Mouse (Mus musculus) kidney, adult 2 months (tissue): ENCODE results near the gene Ppp1r3c. TPM values are rescaled to one million over a fixed set of nuclear protein-coding genes. Genes with fewer than 3 reads are reported as not detected.
"Not testable (repeated sequence)": the region's sequence is repeated elsewhere in the genome, so short reads cannot be mapped to it uniquely, and the experiment has no call there.

Experiments used
- DNase-seq: peaks from one replicate; pipeline ENCODE4 v3.0.0; 2021
- H3K27ac ChIP-seq: fragments of 200-500 bp; 2 replicates; pipeline ENCODE4 v1.5.1; 2012; ENCODE audit warnings: low read depth, low read length, control low read depth, inconsistent platforms; ENCODE audit not compliant: insufficient read depth
- H3K27me3 ChIP-seq: fragments of 200-500 bp; replicated peaks from 2 replicates; pipeline ENCODE4 v1.6.1; 2012; ENCODE audit warnings: mild to moderate bottlenecking, moderate library complexity, low read length, inconsistent platforms; ENCODE audit not compliant: control insufficient read depth, insufficient read depth
- H3K36me3 ChIP-seq: fragments of 200-500 bp; 2 replicates; pipeline ENCODE4 v1.6.1; 2012; ENCODE audit warnings: mild to moderate bottlenecking, moderate library complexity, low read length, inconsistent platforms; ENCODE audit not compliant: control insufficient read depth, insufficient read depth
- H3K4me1 ChIP-seq: fragments of 200-500 bp; 2 replicates; pipeline ENCODE4 v1.6.1; 2011; ENCODE audit warnings: low read length; ENCODE audit not compliant: control insufficient read depth, insufficient read depth
- H3K4me3 ChIP-seq: fragments of 200-500 bp; 2 replicates; pipeline ENCODE4 v1.5.1; 2011; ENCODE audit warnings: mild to moderate bottlenecking, low read depth, low read length, control low read depth; ENCODE audit not compliant: insufficient read depth
- CTCF ChIP-seq: fragments of 200-500 bp; conservative IDR thresholded peaks from 2 replicates; pipeline ENCODE4 v1.5.1; 2011; ENCODE audit warnings: low read depth, mild to moderate bottlenecking, control low read depth, low read length, moderate library complexity, mixed read lengths; ENCODE audit not compliant: insufficient read depth, insufficient read length
- POLR2A ChIP-seq: fragments of 200-500 bp; IDR thresholded peaks from one replicate; pipeline ENCODE4 v1.6.1; 2011; ENCODE audit warnings: low read depth, low read length, control low read depth
- WGBS: fragments of 180-500 bp; shearing (Covaris S2); methylation state at CpG from one replicate; pipeline ENCODE4 v1.1.7; 2018; 5-methylcytosine and 5-hydroxymethylcytosine counted together
- polyA plus RNA-seq: library from polyadenylated mRNA; depleted of rRNA; stranded (reverse); fragments of >200 nt; gene quantifications from 2 replicates; pipeline ENCODE4 v1.2.3, GENCODE M21; 2012

The Ppp1r3c gene
- polyA plus RNA-seq, 1 experiment: 4.6 TPM

DNA sequence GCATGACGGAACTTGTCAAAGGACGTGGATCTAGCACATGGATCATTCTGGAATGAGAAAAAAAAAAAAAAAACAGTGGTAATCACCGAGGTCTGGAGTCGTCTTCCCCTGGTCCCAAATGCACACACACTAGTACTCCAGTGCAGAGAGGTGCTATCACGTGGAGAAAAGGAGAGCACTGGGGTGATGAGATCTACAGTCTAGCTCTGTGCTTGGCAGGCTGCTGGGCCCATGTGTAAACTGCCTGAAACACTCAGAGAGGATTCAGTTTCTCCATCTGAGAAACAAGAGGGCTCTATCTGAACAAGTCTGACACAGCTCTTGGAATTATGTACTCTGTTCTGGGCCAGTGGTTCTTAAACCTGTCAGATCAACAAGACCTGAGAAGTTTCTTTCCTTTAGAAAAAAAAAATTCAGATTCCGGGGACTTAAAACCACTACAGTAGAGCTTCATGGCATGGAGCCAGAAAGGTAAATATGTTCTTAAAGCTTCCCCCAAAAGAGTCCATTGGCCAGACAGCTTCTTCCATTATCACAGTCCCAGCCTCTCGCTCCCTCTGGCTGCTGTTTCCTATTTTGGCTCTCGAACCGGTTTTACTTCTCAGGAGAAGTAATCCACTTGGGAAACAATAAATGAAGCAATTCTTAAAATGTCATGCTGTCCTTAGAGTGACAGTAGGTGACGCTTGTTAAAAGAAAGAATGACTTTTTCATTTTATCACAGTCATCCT, 2.0 kb downstream of the Ppp1r3c start:
- no peak for DNase-seq
- TF ChIP-seq CTCF (no peak; the same call in 1 of the 2 replicates), POLR2A (no peak)
- H3K27ac ChIP-seq: no peak overlapping the region
- 82% methylated on average over 10 of the region's 10 CpGs for WGBS
- no peaks in the 10 kb centered on the region for H3K27me3 ChIP-seq
- H3K4me1 ChIP-seq: no peaks in the 10 kb centered on the region
- no peak overlapping the region for H3K4me3 ChIP-seq
- H3K36me3 ChIP-seq: no peaks in the 10 kb centered on the region

DNA sequence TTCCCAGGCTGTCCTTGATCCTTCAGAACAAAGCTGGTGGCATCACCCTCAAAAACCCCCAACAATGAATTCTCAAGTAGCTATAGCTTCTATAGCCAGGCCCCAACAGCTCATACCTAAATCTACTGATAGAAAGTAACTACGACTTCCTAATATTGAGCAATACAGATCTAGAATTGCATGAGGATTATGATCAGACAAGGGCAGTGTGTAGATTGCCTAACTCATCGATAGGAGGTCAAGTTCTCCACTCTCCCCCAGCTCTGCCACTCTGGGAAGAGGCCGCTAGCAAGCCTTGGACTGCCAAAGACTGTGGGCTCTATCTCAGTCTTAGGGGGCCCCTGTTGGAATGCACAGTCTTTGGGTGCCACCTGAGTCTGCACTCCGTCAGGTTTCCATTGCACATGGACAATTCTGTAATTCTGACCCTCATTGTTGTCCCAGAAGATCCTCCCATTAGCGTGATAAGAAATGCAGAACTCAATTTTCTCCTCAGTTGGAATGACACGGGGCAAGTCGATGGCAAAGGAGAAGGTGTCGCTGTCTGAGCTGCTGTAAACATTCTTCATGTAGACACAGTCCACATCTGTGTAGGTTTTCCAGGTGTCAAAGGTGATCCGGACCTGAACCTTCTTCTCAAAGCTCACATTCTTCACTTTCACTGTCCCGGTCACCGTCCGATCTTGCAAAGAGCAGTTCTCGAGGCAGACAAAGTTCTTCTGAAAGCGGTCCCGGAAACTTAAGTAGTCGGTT, 3.1 kb downstream of the Ppp1r3c start:
- Histone ChIP-seq H3K27me3 (no peaks in the 10 kb centered on the region), H3K27ac (no peak overlapping the region), H3K36me3 (no peaks in the 10 kb centered on the region), H3K4me3 (no peak overlapping the region), H3K4me1 (no peaks in the 10 kb centered on the region)
- 96% methylated on average over 16 of the region's 16 CpGs for WGBS
- DNase-seq: no peak
- no peak for TF ChIP-seq POLR2A

DNA sequence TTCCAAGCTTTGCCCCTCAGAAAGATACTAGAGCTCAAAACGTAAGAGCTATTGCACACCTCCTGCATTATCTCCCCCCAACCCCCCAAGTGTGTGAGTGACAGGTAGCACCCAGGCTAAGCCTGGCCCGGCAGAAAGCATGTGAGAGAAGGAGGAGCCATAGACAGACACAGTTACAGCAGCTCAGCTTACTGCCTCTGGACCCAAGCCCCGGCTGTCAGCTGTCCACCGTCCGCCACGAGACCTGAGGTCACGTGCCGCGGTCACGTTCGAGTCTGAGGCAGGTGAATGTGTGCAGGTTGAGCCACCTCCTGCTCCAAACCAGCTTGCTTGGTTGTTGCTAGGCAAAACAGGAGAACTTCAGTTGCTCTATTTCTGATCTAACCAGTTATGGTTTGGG, 5.1 kb downstream of the Ppp1r3c start:
- Histone ChIP-seq H3K4me3 (no peak overlapping the region), H3K36me3 (no peaks in the 10 kb centered on the region), H3K27me3 (no peaks in the 10 kb centered on the region), H3K4me1 (no peaks in the 10 kb centered on the region), H3K27ac (no peak overlapping the region)
- WGBS: 79% methylated on average over 11 of the region's 11 CpGs
- DNase-seq: no peak
- TF ChIP-seq POLR2A (no peak), CTCF (no peak)

DNA sequence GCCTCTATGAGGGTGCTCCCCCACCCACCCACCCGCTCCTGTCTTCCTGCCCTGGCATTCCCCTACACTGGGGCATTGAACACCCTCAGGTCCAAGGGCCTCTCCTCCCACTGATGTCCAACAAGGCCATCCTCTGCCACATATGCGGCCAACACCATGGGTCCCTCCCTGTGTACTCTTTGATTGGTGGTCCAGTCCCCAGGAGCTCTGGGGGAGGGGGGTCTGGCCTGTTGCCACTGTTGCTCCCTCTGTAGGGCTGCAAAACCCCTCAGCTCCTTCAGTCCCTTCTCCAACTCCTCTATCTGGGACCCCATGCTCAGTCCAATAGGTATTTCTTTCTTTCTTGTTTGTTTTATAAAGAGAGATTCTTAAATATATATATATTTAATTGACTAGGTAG, 6.0 kb downstream of the Ppp1r3c start:
- H3K4me3 ChIP-seq, H3K27ac ChIP-seq, H3K4me1 ChIP-seq, H3K36me3 ChIP-seq, H3K27me3 ChIP-seq, DNase-seq: not testable (repeated sequence)
- 76% methylated on average over 2 of the region's 2 CpGs for WGBS

DNA sequence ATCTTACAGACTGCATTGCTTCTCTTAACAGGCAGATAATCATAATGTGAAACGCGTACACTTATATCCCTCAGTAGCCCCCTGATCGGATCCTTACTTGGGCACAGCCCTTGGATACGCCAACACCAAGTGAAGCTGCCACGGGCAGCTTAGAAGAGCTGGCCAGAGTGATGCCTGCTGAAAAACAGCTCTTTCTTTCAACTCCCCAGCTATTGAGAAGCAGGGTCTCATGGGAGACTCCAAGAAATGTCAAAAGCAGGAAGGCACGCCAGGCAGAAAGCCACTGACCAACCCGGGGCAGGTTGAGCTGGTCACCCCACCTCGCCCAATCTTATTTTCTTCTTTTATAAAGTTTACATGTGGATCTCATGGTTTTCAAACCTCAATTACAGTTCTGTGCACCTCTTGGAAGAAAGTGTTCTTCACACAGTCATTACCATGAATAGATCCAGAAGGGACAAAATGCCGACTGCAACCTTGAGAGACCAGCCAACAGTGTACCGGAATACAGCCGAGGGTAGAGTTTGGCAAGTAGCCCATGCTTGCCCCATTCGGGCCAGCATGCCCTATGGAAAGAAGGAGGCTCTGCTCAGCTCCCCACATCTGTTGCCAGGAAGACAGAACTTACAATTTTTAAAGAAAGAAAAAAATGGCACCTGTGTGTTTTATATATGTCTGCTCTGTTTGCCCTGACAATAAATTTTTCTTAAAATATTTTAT, 7.6 kb downstream of the Ppp1r3c start:
- Histone ChIP-seq H3K27me3 (no peaks in the 10 kb centered on the region), H3K27ac (no peak overlapping the region), H3K4me1 (no peaks in the 10 kb centered on the region), H3K36me3 (no peaks in the 10 kb centered on the region), H3K4me3 (no peak overlapping the region)
- TF ChIP-seq CTCF: no peak
- no peak for TF ChIP-seq POLR2A
- DNase-seq: no peak
- 90% methylated on average over 12 of the region's 12 CpGs for WGBS

DNA sequence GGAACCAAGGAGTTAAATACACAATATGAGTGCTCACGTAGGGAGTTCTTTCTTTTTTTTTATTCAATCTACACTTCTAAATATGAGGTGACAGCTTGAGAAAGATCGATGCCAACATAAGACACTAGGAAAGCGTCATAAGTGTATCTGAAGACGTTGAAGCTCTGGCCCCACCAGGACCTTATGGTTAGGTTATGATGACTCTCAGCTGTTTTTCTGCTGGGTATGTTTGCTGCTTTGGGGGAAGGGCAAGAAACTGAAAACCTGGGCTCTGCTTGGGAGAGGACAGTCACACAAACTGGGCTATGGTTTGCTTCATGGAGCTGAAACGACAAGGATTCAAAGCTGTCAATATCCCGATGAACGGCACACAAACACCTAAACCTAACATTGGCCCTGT, 11.5 kb downstream of the Ppp1r3c start:
- no peak overlapping the region for H3K27ac ChIP-seq
- H3K27me3 ChIP-seq: no peaks in the 10 kb centered on the region
- no peak overlapping the region for H3K4me3 ChIP-seq
- no peaks in the 10 kb centered on the region for H3K4me1 ChIP-seq
- no peak for TF ChIP-seq POLR2A
- no peak for TF ChIP-seq CTCF
- WGBS: 82% methylated on average over 7 of the region's 7 CpGs
- no peaks in the 10 kb centered on the region for H3K36me3 ChIP-seq
- DNase-seq: no peak

DNA sequence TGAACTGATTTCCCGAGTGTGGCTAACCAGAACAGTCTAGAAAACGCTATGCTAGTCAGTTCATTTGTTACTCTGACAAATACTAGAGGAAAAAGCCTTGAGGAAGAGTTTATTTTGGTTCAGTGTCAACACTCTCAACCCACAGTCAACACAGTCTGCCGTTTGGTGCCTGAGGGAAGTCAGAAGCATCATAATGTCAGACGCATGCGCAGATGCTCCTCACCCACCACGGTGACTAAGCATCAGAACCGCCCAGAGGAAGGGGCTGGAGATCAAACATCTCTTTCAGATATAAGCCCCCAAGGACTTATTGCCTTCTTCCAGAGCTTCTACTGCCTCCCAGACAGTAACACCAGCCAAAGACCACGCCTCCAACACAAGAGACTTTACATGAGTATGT, 15.3 kb downstream of the Ppp1r3c start:
- H3K27ac ChIP-seq: no peak overlapping the region
- no peak for TF ChIP-seq POLR2A
- TF ChIP-seq CTCF: no peak
- DNase-seq: no peak
- H3K4me3 ChIP-seq: no peak overlapping the region
- H3K27me3 ChIP-seq: no peaks in the 10 kb centered on the region
- H3K4me1 ChIP-seq: no peaks in the 10 kb centered on the region
- 75% methylated on average over 8 of the region's 8 CpGs for WGBS
- H3K36me3 ChIP-seq: no peaks in the 10 kb centered on the region
